Mouse (Mus musculus) stomach, postnatal 0 days (tissue): ENCODE measurements around the gene Aldoc.
A peak's percentile ranks its signal among the peaks of the same experiment; 100 is the strongest.
"Not testable (repeated sequence)": the region's sequence is repeated elsewhere in the genome, so short reads cannot be mapped to it uniquely, and the experiment has no call there.

ENCODE experiments used
- CTCF ChIP-seq: IDR thresholded peaks from 2 replicates; pipeline ENCODE4 v1.5.1; 2016; ENCODE audit warnings: antibody characterized with exemption, low read depth, mild to moderate bottlenecking, moderate library complexity
- EP300 ChIP-seq: optimal IDR thresholded peaks from 2 replicates; pipeline ENCODE3; 2016; ENCODE audit warnings: antibody characterized with exemption

DNA sequence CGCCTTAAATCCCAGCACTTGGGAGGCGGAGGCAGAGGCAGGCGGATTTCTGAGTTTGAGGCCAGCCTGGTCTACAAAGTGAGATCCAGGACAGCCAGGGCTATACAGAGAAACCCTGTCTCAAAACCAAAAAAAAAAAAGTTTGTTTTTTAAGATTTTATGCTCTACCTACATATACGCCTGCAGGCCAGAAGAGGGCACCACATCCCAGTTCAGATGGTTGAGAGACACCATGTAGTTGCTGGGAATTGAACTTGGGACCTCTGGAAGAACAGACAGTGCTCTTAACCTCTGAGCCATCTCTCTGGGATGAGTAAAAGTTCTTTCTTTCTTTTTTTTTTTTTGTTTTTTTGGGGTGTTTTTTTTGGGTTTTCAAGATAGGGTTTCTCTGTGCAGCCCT lies 46.6 kb upstream of the Aldoc start:
- peak; percentile 52 for TF ChIP-seq CTCF
- TF ChIP-seq EP300 = not testable (repeated sequence)
